ENCODE assay signal across 22 mouse cellular contexts in the genomic region with DNA sequence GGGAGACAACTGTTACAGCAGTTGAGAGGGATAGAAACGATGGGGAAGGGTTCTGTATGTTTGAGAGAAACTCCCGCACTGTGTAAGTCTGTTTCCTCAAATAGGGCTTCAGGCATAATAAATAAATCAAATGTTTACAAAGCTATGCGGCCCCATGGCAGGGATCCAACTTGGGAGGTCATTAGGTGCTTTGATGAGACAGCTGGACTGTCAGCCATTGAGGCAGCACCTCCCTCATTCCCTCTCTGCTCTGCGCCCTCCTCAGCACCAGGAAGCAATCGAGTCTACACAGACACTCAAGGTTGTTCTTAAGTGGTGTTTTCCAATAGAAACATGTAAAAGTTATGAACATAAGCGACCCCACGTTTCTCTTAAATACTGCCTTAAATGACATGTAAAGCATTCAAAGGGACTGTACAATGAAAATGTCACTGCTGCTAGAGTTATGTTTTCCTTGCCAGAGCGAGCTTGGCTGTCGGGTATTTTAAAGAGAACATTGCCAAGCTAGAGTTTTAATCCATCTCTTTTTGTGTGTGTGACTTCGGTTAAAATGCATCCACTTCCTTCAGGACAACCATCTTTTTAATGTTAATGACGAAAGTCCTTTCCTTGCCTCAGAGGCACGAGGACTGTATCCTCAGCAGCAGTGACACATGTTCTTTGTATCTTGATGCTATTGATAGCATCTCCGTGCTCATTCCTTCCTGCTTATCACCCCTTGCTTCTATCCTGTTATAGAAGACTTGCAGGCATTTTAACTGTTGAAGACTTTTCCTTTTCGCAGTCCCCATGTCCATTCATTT.
DNase-seq lines count a peak whose midpoint lies in the region; ATAC-seq and TF ChIP-seq lines count a peak whose summit lies in the region.
"Had no signal": no experiment of that assay in that cellular context is flagged by ENCODE, and none has a peak within 500 bp of the region (broad histone marks: within the 10 kb centered on the region; RNA-seq: fewer than 3 reads in every experiment).

No protein-coding gene starts in this region.

- H3K4me2 ChIP-seq in kidney, embryonic 16.5 days (replicated peaks; ENCODE audit: low read depth, low read length) = peak overlapping the region; percentile 28; the same call in 1 of the 2 replicates
- no peak overlapping the region for H3K4me2 ChIP-seq in intestine, embryonic 16.5 days (ENCODE audit: low read depth, low read length)
- H3K4me2 ChIP-seq: embryonic facial prominence, embryonic 15.5 days; hindbrain, embryonic 15.5 days; limb, embryonic 12.5 days; liver, embryonic 15.5 days; midbrain, embryonic 11.5 days; stomach, embryonic 15.5 days had no signal

- no peak for TF ChIP-seq CTCF in lung, adult 2 months (IDR thresholded peaks at IDR 0.05; ENCODE audit: insufficient read depth, low read length)

- no peak overlapping the region for H3K4me3 ChIP-seq in kidney, embryonic 16.5 days (ENCODE audit: low read length)
- no peak overlapping the region for H3K4me3 ChIP-seq in lung, adult 2 months (replicated peaks; ENCODE audit: extremely low read depth, low read depth, low read length)
- H3K4me3 ChIP-seq in intestine, embryonic 16.5 days (ENCODE audit: low read length) = no peak overlapping the region
- H3K4me3 ChIP-seq: embryonic facial prominence, embryonic 15.5 days; gastrocnemius, adult 2 months; heart, adult 2 months; hindbrain, embryonic 15.5 days; left cerebral cortex, adult 2 months; limb, embryonic 12.5 days; liver, embryonic 15.5 days; myocyte; stomach, embryonic 15.5 days had no signal

- DNase-seq in kidney, adult 11 months = no peak
- DNase-seq in lung, postnatal 10 days = peak; percentile 20
- no peak for DNase-seq in lung, adult 2 months
- peak; percentile 9 for DNase-seq in forelimb bud, embryonic 11.5 days (ENCODE audit: low read depth, low spot score)
- no peak for DNase-seq in layer of hippocampus, adult 8-10 months (ENCODE audit: low spot score in 2 of 2)
- DNase-seq: adrenal gland, postnatal 25 days; cerebellum, adult 9-11 months; gastrocnemius, adult 2 months; heart, adult 2 months; spleen, adult 18-20 months; thymus, postnatal 14 days had no signal

- no peaks in the 10 kb centered on the region for H3K36me3 ChIP-seq in kidney, embryonic 16.5 days (ENCODE audit: insufficient read depth, low read length)
- no peaks in the 10 kb centered on the region for H3K36me3 ChIP-seq in intestine, embryonic 16.5 days (ENCODE audit: control insufficient read depth, insufficient read depth, low read length)
- H3K36me3 ChIP-seq: embryonic facial prominence, embryonic 15.5 days; hindbrain, embryonic 15.5 days; limb, embryonic 12.5 days; liver, embryonic 15.5 days; stomach, embryonic 15.5 days had no signal

- no peaks in the 10 kb centered on the region for H3K9me3 ChIP-seq in kidney, embryonic 16.5 days (ENCODE audit: low read length)
- no peaks in the 10 kb centered on the region for H3K9me3 ChIP-seq in intestine, embryonic 16.5 days (ENCODE audit: control insufficient read depth, low read length)
- H3K9me3 ChIP-seq: embryonic facial prominence, embryonic 15.5 days; hindbrain, embryonic 15.5 days; limb, embryonic 12.5 days; liver, embryonic 15.5 days; stomach, embryonic 15.5 days had no signal

- no peak overlapping the region for H3K9ac ChIP-seq in kidney, embryonic 16.5 days (replicated peaks; ENCODE audit: low read length)
- H3K9ac ChIP-seq in intestine, embryonic 16.5 days (ENCODE audit: low read depth, low read length) = no peak overlapping the region
- H3K9ac ChIP-seq: embryonic facial prominence, embryonic 15.5 days; hindbrain, embryonic 15.5 days; limb, embryonic 12.5 days; liver, embryonic 15.5 days; stomach, embryonic 15.5 days had no signal

- peak; percentile 82 for ATAC-seq in kidney, embryonic 16.5 days (ENCODE audit: low FRiP score, low TSS enrichment)
- ATAC-seq in intestine, embryonic 16.5 days = peak; percentile 52; the same call in 1 of the 2 replicates
- ATAC-seq: CD4-positive, CD25-positive, alpha-beta regulatory T cell, adult 4 months had no signal

- WGBS in kidney, embryonic 16.5 days = 44% methylated on average over 14 of the region's 14 CpGs
- WGBS in lung, adult 2 months = 43% methylated on average over 14 of the region's 14 CpGs
- 45% methylated on average over 14 of the region's 14 CpGs for WGBS in intestine, embryonic 16.5 days

- H3K27me3 ChIP-seq in kidney, embryonic 16.5 days (ENCODE audit: insufficient read depth, low read length) = no peaks in the 10 kb centered on the region
- no peaks in the 10 kb centered on the region for H3K27me3 ChIP-seq in intestine, embryonic 16.5 days (replicated peaks; ENCODE audit: control insufficient read depth, insufficient read depth, low read length)
- H3K27me3 ChIP-seq: embryonic facial prominence, embryonic 15.5 days; hindbrain, embryonic 15.5 days; limb, embryonic 12.5 days; liver, embryonic 15.5 days; stomach, embryonic 15.5 days had no signal

- H3K27ac ChIP-seq in kidney, embryonic 16.5 days (ENCODE audit: low read length) = peak overlapping the region; percentile 18; the same call in 1 of the 2 replicates
- no peak overlapping the region for H3K27ac ChIP-seq in intestine, embryonic 16.5 days (ENCODE audit: low read length)
- H3K27ac ChIP-seq: embryonic facial prominence, embryonic 15.5 days; gastrocnemius, adult 2 months; heart, adult 2 months; hindbrain, embryonic 15.5 days; left cerebral cortex, adult 2 months; limb, embryonic 12.5 days; liver, embryonic 15.5 days; stomach, embryonic 15.5 days had no signal

- TF ChIP-seq POLR2A in lung, adult 2 months (IDR thresholded peaks at IDR 0.05; ENCODE audit: borderline replicate concordance, extremely low read depth, low read depth, low read length) = no peak

- H3K4me1 ChIP-seq in kidney, embryonic 16.5 days (ENCODE audit: insufficient read depth, low read length) = peaks cover 5% of the 10 kb centered on the region; the same call in 1 of the 2 replicates
- no peaks in the 10 kb centered on the region for H3K4me1 ChIP-seq in lung, adult 2 months (ENCODE audit: control insufficient read depth, insufficient read depth, low read length)
- 0 out of 2 replicates have a peak, but pooled peaks cover 3% of the 10 kb centered on the region for H3K4me1 ChIP-seq in intestine, embryonic 16.5 days (ENCODE audit: control insufficient read depth, insufficient read depth, low read length)
- H3K4me1 ChIP-seq: embryonic facial prominence, embryonic 15.5 days; hindbrain, embryonic 15.5 days; limb, embryonic 12.5 days; liver, embryonic 15.5 days; stomach, embryonic 15.5 days had no signal

Comparison
In these comparisons a context has a peak if more than half of its experiments do, and no peak if none do; other contexts are left out.
1. DNase-seq: peak in lung, postnatal 10 days (single experiment) and forelimb bud, embryonic 11.5 days (single experiment); none in kidney, adult 11 months (single experiment), lung, adult 2 months (single experiment) and layer of hippocampus, adult 8-10 months (0 of 2).